Mouse (Mus musculus) kidney, adult 2 months (tissue): ENCODE measurements at regions not wholly inside any gene's neighbourhood (a gene's known extent, or its start where the extent isn't known, plus 50 kb on each side); places are given as distances from the start of the nearest gene placed in this dataset.

Experiments used
- DNase-seq: peaks from one replicate; pipeline ENCODE4 v3.0.0; 2021
- H3K27ac ChIP-seq: fragments of 200-500 bp; 2 replicates; pipeline ENCODE4 v1.5.1; 2012; ENCODE audit warnings: low read depth, low read length, control low read depth, inconsistent platforms; ENCODE audit not compliant: insufficient read depth
- H3K27me3 ChIP-seq: fragments of 200-500 bp; replicated peaks from 2 replicates; pipeline ENCODE4 v1.6.1; 2012; ENCODE audit warnings: mild to moderate bottlenecking, moderate library complexity, low read length, inconsistent platforms; ENCODE audit not compliant: control insufficient read depth, insufficient read depth
- H3K36me3 ChIP-seq: fragments of 200-500 bp; 2 replicates; pipeline ENCODE4 v1.6.1; 2012; ENCODE audit warnings: mild to moderate bottlenecking, moderate library complexity, low read length, inconsistent platforms; ENCODE audit not compliant: control insufficient read depth, insufficient read depth
- H3K4me1 ChIP-seq: fragments of 200-500 bp; 2 replicates; pipeline ENCODE4 v1.6.1; 2011; ENCODE audit warnings: low read length; ENCODE audit not compliant: control insufficient read depth, insufficient read depth
- H3K4me3 ChIP-seq: fragments of 200-500 bp; 2 replicates; pipeline ENCODE4 v1.5.1; 2011; ENCODE audit warnings: mild to moderate bottlenecking, low read depth, low read length, control low read depth; ENCODE audit not compliant: insufficient read depth
- CTCF ChIP-seq: fragments of 200-500 bp; conservative IDR thresholded peaks from 2 replicates; pipeline ENCODE4 v1.5.1; 2011; ENCODE audit warnings: low read depth, mild to moderate bottlenecking, control low read depth, low read length, moderate library complexity, mixed read lengths; ENCODE audit not compliant: insufficient read depth, insufficient read length
- POLR2A ChIP-seq: fragments of 200-500 bp; IDR thresholded peaks from one replicate; pipeline ENCODE4 v1.6.1; 2011; ENCODE audit warnings: low read depth, low read length, control low read depth
- WGBS: fragments of 180-500 bp; shearing (Covaris S2); methylation state at CpG from one replicate; pipeline ENCODE4 v1.1.7; 2018; 5-methylcytosine and 5-hydroxymethylcytosine counted together

DNA sequence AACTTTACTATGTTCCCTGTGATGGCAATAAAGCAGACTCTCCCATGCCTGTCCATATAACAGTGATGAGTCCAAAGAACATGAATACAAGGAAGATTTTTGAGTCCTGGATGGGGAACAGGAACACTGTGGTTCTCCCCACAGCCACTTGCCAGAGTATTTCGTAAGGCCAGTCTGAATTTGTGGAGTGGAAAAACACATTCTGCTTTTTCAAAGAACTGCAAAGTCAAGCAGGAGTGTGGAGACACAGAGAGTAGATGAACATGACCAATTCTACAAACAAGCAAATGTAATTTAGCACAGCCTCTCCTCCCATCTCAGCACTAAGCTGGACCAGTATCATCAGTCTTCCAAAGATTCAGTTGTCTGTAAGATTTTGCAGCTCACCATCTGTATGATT, 280.0 kb upstream of the Tbc1d5 start:
- no peaks in the 10 kb centered on the region for H3K4me1 ChIP-seq
- no peaks in the 10 kb centered on the region for H3K27me3 ChIP-seq
- no peak for DNase-seq
- no peak overlapping the region for H3K27ac ChIP-seq
- no peaks in the 10 kb centered on the region for H3K36me3 ChIP-seq
- TF ChIP-seq POLR2A (no peak), CTCF (no peak)
- WGBS, result 73% methylated on average over 1 of the region's 1 CpGs
- no peak overlapping the region for H3K4me3 ChIP-seq

- 84% methylated on average over 6 of the region's 6 CpGs for WGBS
- TF ChIP-seq CTCF (no peak), POLR2A (no peak)
Measured at GRCm38 (mm10) chr17:51415746-51416145, 236.6 kb upstream of the Tbc1d5 start.

GRCm38 (mm10) chr17:51414304-51414703, 235.2 kb upstream of the Tbc1d5 start:
- no peak overlapping the region for H3K4me3 ChIP-seq
- no peak for DNase-seq
- H3K27ac ChIP-seq, result no peak overlapping the region
- TF ChIP-seq POLR2A (no peak), CTCF (no peak)
- no peaks in the 10 kb centered on the region for H3K4me1 ChIP-seq
- no peaks in the 10 kb centered on the region for H3K36me3 ChIP-seq
- WGBS, result 72% methylated on average over 4 of the region's 4 CpGs
- H3K27me3 ChIP-seq, result no peaks in the 10 kb centered on the region

More at GRCm38 (mm10) chr17:51415746-51416145, 236.6 kb upstream of the Tbc1d5 start:
- Histone ChIP-seq H3K27me3 (no peaks in the 10 kb centered on the region), H3K4me1 (no peaks in the 10 kb centered on the region), H3K27ac (no peak overlapping the region), H3K4me3 (no peak overlapping the region), H3K36me3 (no peaks in the 10 kb centered on the region)
- DNase-seq, result no peak

DNA sequence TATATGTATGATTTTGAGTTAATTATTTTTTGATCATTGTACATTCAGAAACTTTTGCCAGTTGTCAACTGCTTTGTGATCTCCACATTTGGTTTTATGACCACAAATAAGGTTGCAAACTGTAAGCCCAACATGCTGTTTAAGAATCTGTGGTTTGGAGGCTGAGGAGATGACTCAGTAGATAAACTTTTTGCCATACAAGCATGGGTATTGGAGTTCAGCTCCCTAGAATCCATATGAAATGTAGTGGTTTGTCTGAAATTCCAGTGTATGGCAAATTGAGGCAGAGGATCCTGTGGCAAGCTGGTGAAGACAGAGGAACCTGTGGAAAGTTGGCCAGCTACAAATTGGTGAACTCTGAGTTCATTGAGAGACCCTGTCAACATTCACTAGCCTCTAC, 234.6 kb upstream of the Tbc1d5 start:
- Histone ChIP-seq H3K27ac (no peak overlapping the region), H3K4me3 (no peak overlapping the region), H3K4me1 (no peaks in the 10 kb centered on the region), H3K27me3 (no peaks in the 10 kb centered on the region), H3K36me3 (no peaks in the 10 kb centered on the region)
- TF ChIP-seq CTCF (no peak), POLR2A (no peak)
- no peak for DNase-seq

DNA sequence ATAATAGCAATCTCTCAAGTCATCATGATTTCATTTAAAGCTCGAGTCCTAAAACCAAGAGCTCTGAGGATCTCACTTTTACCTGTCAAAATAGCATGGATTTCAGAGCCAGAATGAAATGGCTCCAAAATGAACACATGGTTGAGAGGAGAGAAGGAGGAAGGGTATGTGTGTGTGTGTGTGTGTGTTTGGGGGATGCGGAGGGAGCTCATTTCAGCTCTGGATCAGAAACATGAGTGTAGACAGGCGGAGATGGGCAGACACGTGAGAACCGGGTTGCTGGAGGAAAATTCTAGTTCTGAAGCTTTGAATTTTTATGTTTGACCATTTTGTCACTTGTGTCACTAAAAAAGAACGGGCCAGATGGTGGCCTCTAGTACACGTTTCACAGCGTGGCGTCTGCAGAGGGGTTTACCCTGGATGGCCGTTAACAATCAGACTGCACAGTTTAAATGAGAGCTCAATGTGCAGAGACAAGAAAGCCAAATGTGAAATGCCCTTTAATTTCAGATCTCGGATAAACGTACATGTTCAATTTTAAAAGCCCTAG, 232.5 kb upstream of the Tbc1d5 start:
- no peak for DNase-seq
- WGBS, result 86% methylated on average over 12 of the region's 12 CpGs
- no peaks in the 10 kb centered on the region for H3K36me3 ChIP-seq
- H3K27ac ChIP-seq, result no peak overlapping the region
- TF ChIP-seq CTCF (no peak), POLR2A (no peak)
- H3K4me1 ChIP-seq, result no peaks in the 10 kb centered on the region
- H3K4me3 ChIP-seq, result no peak overlapping the region
- H3K27me3 ChIP-seq, result no peaks in the 10 kb centered on the region

GRCm38 (mm10) chr17:51408894-51409293, 229.7 kb upstream of the Tbc1d5 start:
- WGBS, result 64% methylated on average over 5 of the region's 5 CpGs
- H3K4me1 ChIP-seq, result no peaks in the 10 kb centered on the region
- TF ChIP-seq CTCF, result no peak
- TF ChIP-seq POLR2A, result no peak
- DNase-seq, result no peak
- H3K36me3 ChIP-seq, result no peaks in the 10 kb centered on the region
- H3K4me3 ChIP-seq, result no peak overlapping the region
- no peak overlapping the region for H3K27ac ChIP-seq
- no peaks in the 10 kb centered on the region for H3K27me3 ChIP-seq

DNA sequence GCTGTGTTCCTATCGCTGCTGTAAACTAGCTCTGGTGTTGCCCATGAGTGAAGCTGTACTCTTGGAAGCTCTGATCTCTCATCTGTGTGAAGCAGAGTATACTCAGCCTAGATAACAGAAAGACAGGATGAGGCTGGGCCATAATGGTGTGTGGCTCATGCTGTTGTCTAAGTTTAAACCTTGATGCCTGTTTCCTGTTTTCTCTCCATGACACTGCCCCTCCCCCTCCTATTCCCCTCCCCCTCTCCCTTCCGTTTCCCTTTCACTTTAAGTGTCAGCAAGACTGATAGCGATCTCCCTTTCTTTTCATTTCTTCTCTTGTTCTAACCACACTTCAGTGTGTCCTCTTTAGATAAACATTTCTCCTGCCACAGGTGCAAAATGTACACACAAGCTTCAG, 229.2 kb upstream of the Tbc1d5 start:
- WGBS, result 47% methylated on average over 3 of the region's 3 CpGs
- Histone ChIP-seq H3K4me1 (no peaks in the 10 kb centered on the region), H3K4me3 (no peak overlapping the region), H3K27ac (no peak overlapping the region), H3K36me3 (no peaks in the 10 kb centered on the region), H3K27me3 (no peaks in the 10 kb centered on the region)
- no peak for DNase-seq
- TF ChIP-seq CTCF (no peak), POLR2A (no peak)

DNA sequence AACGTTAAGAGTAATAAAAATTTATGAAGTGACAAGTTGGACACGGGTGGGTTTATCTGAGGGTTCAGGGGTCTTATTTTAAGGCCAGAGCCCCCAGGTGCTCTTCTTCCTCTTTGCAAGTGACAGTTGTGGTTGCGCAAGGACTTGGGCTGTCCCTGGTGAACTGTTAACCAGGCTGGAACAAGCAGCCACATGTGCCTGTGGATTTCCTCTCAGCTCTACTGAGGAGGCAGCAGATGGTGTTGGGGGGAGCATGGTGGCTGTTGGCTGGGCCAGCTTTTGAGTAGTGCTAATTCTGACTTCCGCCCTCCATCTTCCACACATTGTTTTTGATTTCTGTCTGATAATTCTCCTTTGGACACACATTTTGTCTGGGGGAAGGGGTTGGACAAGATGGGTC, 227.9 kb upstream of the Tbc1d5 start:
- DNase-seq, result no peak
- WGBS, result 50% methylated on average over 4 of the region's 4 CpGs
- H3K4me1 ChIP-seq, result no peaks in the 10 kb centered on the region
- H3K36me3 ChIP-seq, result no peaks in the 10 kb centered on the region
- TF ChIP-seq POLR2A (no peak), CTCF (no peak)
- H3K4me3 ChIP-seq, result no peak overlapping the region
- no peak overlapping the region for H3K27ac ChIP-seq
- H3K27me3 ChIP-seq, result no peaks in the 10 kb centered on the region
